Mouse (Mus musculus) forebrain, embryonic 12.5 days (tissue): Measurements from ENCODE around the gene Atp6v1g2. TPM values are rescaled to one million over a fixed set of nuclear protein-coding genes. Genes with fewer than 3 reads are reported as not detected.
A peak's percentile ranks its signal among the peaks of the same experiment; 100 is the strongest.

Experiments used
- ATAC-seq: fragments of 200-750 bp; cut with Nextera tagmentation; 2 replicates; pipeline ENCODE4 v1.8.0; 2017; ENCODE audit warnings: moderate TSS enrichment; ENCODE audit not compliant: low FRiP score
- H3K27ac ChIP-seq: fragments of 300-500 bp; sonication (generic); 2 replicates; pipeline ENCODE4 v1.5.1; 2016; ENCODE audit warnings: mild to moderate bottlenecking
- H3K27me3 ChIP-seq: fragments of 300-500 bp; sonication (generic); 2 replicates; pipeline ENCODE4 v1.6.1; 2016; ENCODE audit warnings: mild to moderate bottlenecking
- H3K36me3 ChIP-seq: fragments of 300-500 bp; sonication (generic); replicated peaks from 2 replicates; pipeline ENCODE4 v1.6.1; 2016; ENCODE audit warnings: mild to moderate bottlenecking
- H3K4me1 ChIP-seq: fragments of 300-500 bp; sonication (generic); 2 replicates; pipeline ENCODE4 v1.6.1; 2016
- H3K4me2 ChIP-seq: fragments of 300-500 bp; sonication (generic); 2 replicates; pipeline ENCODE4 v1.6.1; 2016; ENCODE audit warnings: mild to moderate bottlenecking, moderate library complexity
- H3K4me3 ChIP-seq: fragments of 300-500 bp; sonication (generic); replicated peaks from 2 replicates; pipeline ENCODE4 v1.5.1; 2016; ENCODE audit warnings: mild to moderate bottlenecking
- H3K9ac ChIP-seq: fragments of 300-500 bp; sonication (generic); 2 replicates; pipeline ENCODE4 v1.6.1; 2016; ENCODE audit warnings: mild to moderate bottlenecking
- H3K9me3 ChIP-seq: fragments of 300-500 bp; sonication (generic); 2 replicates; pipeline ENCODE4 v1.6.1; 2016
- WGBS: fragments of 180-500 bp; shearing (Covaris S2); methylation state at CpG from one replicate; pipeline ENCODE4 v1.1.7; 2016; 5-methylcytosine and 5-hydroxymethylcytosine counted together
- polyA plus RNA-seq: library from polyadenylated mRNA; unstranded; fragments of >200 nt; fragmentation: Nextera tagmentation; extraction: Ambion mirVana; gene quantifications from 2 replicates; pipeline ENCODE4 v1.2.1, GENCODE M21; 2016

Gene Atp6v1g2
- polyA plus RNA-seq, 1 experiment from 2014 or later, result 17.3 TPM

GRCm38 (mm10) chr17:35194844-35195630 lies 38.4 kb upstream of the Atp6v1g2 start:
- H3K4me3 ChIP-seq, result peak overlapping the region; percentile 39
- peak overlapping the region; percentile 39; the same call in 1 of the 2 replicates for H3K9ac ChIP-seq
- no peak overlapping the region for H3K27ac ChIP-seq
- peaks cover 10% of the 10 kb centered on the region for H3K4me1 ChIP-seq
- peak overlapping the region; percentile 61 for H3K4me2 ChIP-seq
- H3K36me3 ChIP-seq, result no peaks in the 10 kb centered on the region
- ATAC-seq, result 0 out of 2 replicates have a peak, but pooled peaks have one; percentile 6
- no peaks in the 10 kb centered on the region for H3K9me3 ChIP-seq
- H3K27me3 ChIP-seq, result peaks cover 52% of the 10 kb centered on the region
- 46% methylated on average over 19 of the region's 19 CpGs for WGBS

GRCm38 (mm10) chr17:35195631-35196320 lies 37.7 kb upstream of the Atp6v1g2 start:
- no peaks in the 10 kb centered on the region for H3K9me3 ChIP-seq
- peaks cover 59% of the 10 kb centered on the region for H3K27me3 ChIP-seq
- ATAC-seq, result peak; percentile 58
- no peak overlapping the region for H3K27ac ChIP-seq
- H3K9ac ChIP-seq, result peak overlapping the region; percentile 39
- no peaks in the 10 kb centered on the region for H3K36me3 ChIP-seq
- WGBS, result 2% methylated on average over 66 of the region's 66 CpGs
- peak overlapping the region; percentile 39 for H3K4me3 ChIP-seq
- H3K4me1 ChIP-seq, result peaks cover 10% of the 10 kb centered on the region
- H3K4me2 ChIP-seq, result peak overlapping the region; percentile 61

DNA sequence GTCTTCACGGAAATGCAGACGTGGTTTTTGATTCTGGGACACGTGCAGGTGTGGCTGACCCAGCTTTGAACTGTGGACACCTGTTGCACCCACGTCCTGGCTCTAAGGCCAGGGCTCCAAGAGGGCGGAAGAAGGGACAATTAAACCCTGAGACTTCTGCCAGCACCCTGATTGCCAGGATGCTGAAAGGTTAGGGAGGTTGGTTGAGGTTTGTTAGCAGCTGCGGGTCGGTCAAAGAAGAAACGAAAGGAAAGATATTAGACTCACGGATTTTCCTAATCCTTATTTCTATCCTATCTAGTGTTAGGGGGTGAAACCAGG lies 37.2 kb upstream of the Atp6v1g2 start:
- H3K4me2 ChIP-seq, result peak overlapping the region; percentile 61
- H3K4me1 ChIP-seq, result peaks cover 10% of the 10 kb centered on the region
- no peaks in the 10 kb centered on the region for H3K36me3 ChIP-seq
- 33% methylated on average over 9 of the region's 9 CpGs for WGBS
- H3K9me3 ChIP-seq, result no peaks in the 10 kb centered on the region
- H3K4me3 ChIP-seq, result peak overlapping the region; percentile 39
- H3K27ac ChIP-seq, result no peak overlapping the region
- no peak for ATAC-seq
- no peak overlapping the region; the same call in 1 of the 2 replicates for H3K9ac ChIP-seq
- H3K27me3 ChIP-seq, result peaks cover 63% of the 10 kb centered on the region

DNA sequence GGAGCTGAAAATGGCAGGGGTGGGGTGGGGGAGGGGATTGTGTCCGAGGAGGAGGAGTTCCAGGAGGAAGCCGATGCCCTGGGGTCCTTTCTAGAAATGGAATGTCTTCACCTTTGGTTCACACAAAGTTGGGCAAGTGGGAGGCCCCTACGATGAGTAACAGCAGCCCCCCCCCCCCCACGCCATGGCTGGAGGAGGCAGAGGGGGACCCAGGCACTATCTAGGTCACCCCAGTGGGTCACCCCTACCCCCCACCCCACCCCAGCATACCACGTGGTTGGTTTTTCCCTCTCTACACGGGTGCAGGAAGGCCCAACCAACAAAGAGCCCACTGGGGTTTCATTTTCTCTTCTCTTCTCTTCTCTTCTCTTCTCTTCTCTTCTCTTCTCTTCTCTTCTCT lies 36.3 kb upstream of the Atp6v1g2 start:
- 57% methylated on average over 6 of the region's 6 CpGs for WGBS
- no peak overlapping the region for H3K9ac ChIP-seq
- no peaks in the 10 kb centered on the region for H3K9me3 ChIP-seq
- no peak for ATAC-seq
- H3K27me3 ChIP-seq, result peaks cover 71% of the 10 kb centered on the region
- no peak overlapping the region for H3K4me2 ChIP-seq
- H3K4me3 ChIP-seq, result no peak overlapping the region
- no peak overlapping the region for H3K27ac ChIP-seq
- no peaks in the 10 kb centered on the region for H3K36me3 ChIP-seq
- H3K4me1 ChIP-seq, result peaks cover 10% of the 10 kb centered on the region

DNA sequence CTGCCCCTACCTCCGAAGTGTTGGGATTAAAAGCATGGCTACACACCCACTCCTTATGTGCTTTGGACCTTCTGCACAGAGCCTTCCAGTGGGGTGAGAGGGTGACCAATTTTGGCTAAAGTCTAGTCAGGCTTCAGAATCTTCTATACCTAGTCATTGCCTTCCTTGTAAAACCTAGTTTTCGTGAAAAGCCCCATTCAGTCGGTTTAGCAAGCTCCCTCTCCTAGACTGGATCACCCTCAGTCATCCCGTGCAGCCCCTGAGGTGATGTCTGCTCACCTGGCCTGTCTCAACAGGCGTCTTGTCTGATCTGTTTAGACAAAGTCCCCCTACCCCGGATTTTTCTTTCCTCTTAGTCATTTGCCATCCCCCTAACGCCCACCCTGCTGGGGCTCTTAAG lies 35.4 kb upstream of the Atp6v1g2 start:
- Histone ChIP-seq H3K4me1 (peaks cover 10% of the 10 kb centered on the region), H3K9ac (no peak overlapping the region), H3K4me2 (no peak overlapping the region), H3K27me3 (peaks cover 80% of the 10 kb centered on the region), H3K4me3 (no peak overlapping the region), H3K27ac (no peak overlapping the region), H3K36me3 (no peaks in the 10 kb centered on the region), H3K9me3 (no peaks in the 10 kb centered on the region)
- WGBS, result 66% methylated on average over 7 of the region's 7 CpGs
- no peak for ATAC-seq

GRCm38 (mm10) chr17:35198946-35199345 lies 34.5 kb upstream of the Atp6v1g2 start:
- H3K9ac ChIP-seq, result no peak overlapping the region
- 35% methylated on average over 8 of the region's 8 CpGs for WGBS
- no peak overlapping the region for H3K27ac ChIP-seq
- ATAC-seq, result no peak
- H3K4me3 ChIP-seq, result no peak overlapping the region
- no peaks in the 10 kb centered on the region for H3K9me3 ChIP-seq
- H3K4me1 ChIP-seq, result peaks cover 10% of the 10 kb centered on the region
- no peaks in the 10 kb centered on the region for H3K36me3 ChIP-seq
- H3K27me3 ChIP-seq, result peaks cover 85% of the 10 kb centered on the region
- no peak overlapping the region for H3K4me2 ChIP-seq

GRCm38 (mm10) chr17:35200398-35200797 lies 33.1 kb upstream of the Atp6v1g2 start:
- peaks cover 84% of the 10 kb centered on the region for H3K27me3 ChIP-seq
- WGBS, result 87% methylated on average over 11 of the region's 11 CpGs

GRCm38 (mm10) chr17:35201128-35201527 lies 32.3 kb upstream of the Atp6v1g2 start:
- no peak overlapping the region for H3K4me3 ChIP-seq
- no peak overlapping the region for H3K4me2 ChIP-seq
- no peaks in the 10 kb centered on the region for H3K36me3 ChIP-seq
- H3K4me1 ChIP-seq, result peaks cover 1% of the 10 kb centered on the region
- H3K27ac ChIP-seq, result no peak overlapping the region
- WGBS, result 74% methylated on average over 11 of the region's 11 CpGs
- peaks cover 79% of the 10 kb centered on the region for H3K27me3 ChIP-seq
- H3K9me3 ChIP-seq, result no peaks in the 10 kb centered on the region
- H3K9ac ChIP-seq, result no peak overlapping the region
- no peak for ATAC-seq

More at GRCm38 (mm10) chr17:35200398-35200797, 33.1 kb upstream of the Atp6v1g2 start:
- Histone ChIP-seq H3K27ac (no peak overlapping the region), H3K9ac (no peak overlapping the region), H3K4me2 (no peak overlapping the region), H3K36me3 (no peaks in the 10 kb centered on the region), H3K9me3 (no peaks in the 10 kb centered on the region), H3K4me1 (peaks cover 9% of the 10 kb centered on the region), H3K4me3 (no peak overlapping the region)
- ATAC-seq, result no peak

DNA sequence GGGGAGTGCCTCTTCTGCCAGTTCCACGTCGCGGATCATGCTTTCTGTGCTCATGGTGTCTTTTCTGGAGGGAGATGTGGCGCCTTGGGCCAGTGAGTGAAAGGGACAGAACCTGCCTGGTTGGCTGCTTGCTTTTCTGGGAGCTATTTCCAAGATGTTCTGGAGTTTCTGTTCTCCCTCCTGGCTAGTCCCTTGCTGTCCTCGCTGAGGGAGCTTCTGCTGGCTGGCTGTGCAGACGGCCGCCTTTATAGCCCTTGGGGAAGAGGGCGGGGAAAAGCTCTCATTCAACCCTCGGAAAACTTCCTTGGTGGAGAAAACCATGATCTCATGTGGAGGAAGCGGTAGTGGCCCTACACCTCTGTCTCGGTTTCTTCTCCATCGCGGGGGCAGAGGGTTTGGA lies 31.7 kb upstream of the Atp6v1g2 start, which contains the start of gene Tnf:
Tnf (minus strand) TSS at position 221 of the 400 bp plus-strand sequence.
- 53% methylated on average over 13 of the region's 13 CpGs for WGBS
- H3K4me2 ChIP-seq, result no peak within 1 kb of the TSS
- no peak within 1 kb of the TSS for H3K9ac ChIP-seq
- no peak within 1 kb of the TSS for H3K27ac ChIP-seq
- H3K4me1 ChIP-seq, result no peaks in the 10 kb centered on the region
- no peaks in the 10 kb centered on the region for H3K9me3 ChIP-seq
- peaks cover 77% of the 10 kb centered on the region for H3K27me3 ChIP-seq
- no peak for ATAC-seq
- no peak within 1 kb of the TSS for H3K4me3 ChIP-seq
- H3K36me3 ChIP-seq, result no peaks in the 10 kb centered on the region

- Histone ChIP-seq H3K4me1 (no peaks in the 10 kb centered on the region), H3K9ac (no peak overlapping the region), H3K4me2 (no peak overlapping the region), H3K27me3 (peaks cover 72% of the 10 kb centered on the region), H3K36me3 (no peaks in the 10 kb centered on the region), H3K9me3 (no peaks in the 10 kb centered on the region), H3K27ac (no peak overlapping the region), H3K4me3 (no peak overlapping the region)
- no peak for ATAC-seq
- WGBS, result 82% methylated on average over 4 of the region's 4 CpGs
These were observed 31.0 kb upstream of the Atp6v1g2 start for GRCm38 (mm10) chr17:35202442-35202841.

GRCm38 (mm10) chr17:35204494-35205379 lies 28.7 kb upstream of the Atp6v1g2 start, which contains the start of gene Lta:
Lta (minus strand) TSS chr17:35205351.
- no peak within 1 kb of the TSS for H3K9ac ChIP-seq

GRCm38 (mm10) chr17:35205380-35205769 lies 28.1 kb upstream of the Atp6v1g2 start:
- Histone ChIP-seq H3K4me2 (no peak overlapping the region), H3K9ac (no peak overlapping the region), H3K4me1 (no peaks in the 10 kb centered on the region), H3K27ac (no peak overlapping the region), H3K27me3 (peaks cover 58% of the 10 kb centered on the region), H3K36me3 (no peaks in the 10 kb centered on the region), H3K4me3 (no peak overlapping the region), H3K9me3 (no peaks in the 10 kb centered on the region)
- 62% methylated on average over 10 of the region's 10 CpGs for WGBS
- ATAC-seq, result no peak

More at GRCm38 (mm10) chr17:35204494-35205379, 28.7 kb upstream of the Atp6v1g2 start, which contains the start of gene Lta:
- Histone ChIP-seq H3K9me3 (no peaks in the 10 kb centered on the region), H3K36me3 (no peaks in the 10 kb centered on the region), H3K27me3 (peaks cover 58% of the 10 kb centered on the region), H3K4me1 (no peaks in the 10 kb centered on the region), H3K4me2 (no peak within 1 kb of the TSS), H3K27ac (no peak within 1 kb of the TSS), H3K4me3 (no peak within 1 kb of the TSS)
- WGBS, result 24% methylated on average over 20 of the region's 20 CpGs
- no peak for ATAC-seq
